Mouse (Mus musculus) neural tube, embryonic 15.5 days (tissue): ENCODE data around the gene Fam213b. TPM values are rescaled to one million over a fixed set of nuclear protein-coding genes. Genes with fewer than 3 reads are reported as not detected.

Source experiments
- ATAC-seq: fragments of 200-750 bp; cut with Nextera tagmentation; 2 replicates; pipeline ENCODE4 v1.8.0; 2017; ENCODE audit warnings: mild to moderate bottlenecking, moderate TSS enrichment, moderate library complexity; ENCODE audit not compliant: low FRiP score
- H3K27ac ChIP-seq: fragments of 300-500 bp; sonication (generic); replicated peaks from 2 replicates; pipeline ENCODE4 v1.5.1; 2015; ENCODE audit warnings: mild to moderate bottlenecking, inconsistent platforms
- H3K27me3 ChIP-seq: fragments of 300-500 bp; sonication (generic); replicated peaks from 2 replicates; pipeline ENCODE4 v1.6.1; 2015; ENCODE audit warnings: inconsistent platforms
- H3K36me3 ChIP-seq: fragments of 300-500 bp; sonication (generic); 2 replicates; pipeline ENCODE4 v1.6.1; 2015; ENCODE audit warnings: inconsistent platforms
- H3K4me1 ChIP-seq: fragments of 300-500 bp; sonication (generic); 2 replicates; pipeline ENCODE4 v1.6.1; 2015; ENCODE audit warnings: inconsistent platforms
- H3K4me2 ChIP-seq: fragments of 300-500 bp; sonication (generic); 2 replicates; pipeline ENCODE4 v1.6.1; 2015; ENCODE audit warnings: inconsistent platforms, mild to moderate bottlenecking, moderate library complexity
- H3K4me3 ChIP-seq: fragments of 300-500 bp; sonication (generic); replicated peaks from 2 replicates; pipeline ENCODE4 v1.5.1; 2015; ENCODE audit warnings: mild to moderate bottlenecking, inconsistent platforms
- H3K9ac ChIP-seq: fragments of 300-500 bp; sonication (generic); replicated peaks from 2 replicates; pipeline ENCODE4 v1.6.1; 2015; ENCODE audit warnings: mild to moderate bottlenecking, inconsistent platforms
- H3K9me3 ChIP-seq: fragments of 300-500 bp; sonication (generic); replicated peaks from 2 replicates; pipeline ENCODE4 v1.6.1; 2016; ENCODE audit warnings: inconsistent platforms
- WGBS: fragments of 180-500 bp; shearing (Covaris S2); methylation state at CpG from one replicate; pipeline ENCODE4 v1.1.7; 2015; ENCODE audit warnings: mixed read lengths; 5-methylcytosine and 5-hydroxymethylcytosine counted together
- polyA plus RNA-seq: library from polyadenylated mRNA; unstranded; fragments of >200 nt; fragmentation: Nextera tagmentation; extraction: Ambion mirVana; gene quantifications from 2 replicates; pipeline ENCODE4 v1.2.1, GENCODE M21; 2015

The Fam213b gene
- polyA plus RNA-seq, 1 experiment from 2014 or later = 68.2 TPM

GRCm38 (mm10) chr4:154855721-154856479 lies 43.0 kb downstream of the Fam213b start:
- no peaks in the 10 kb centered on the region for H3K36me3 ChIP-seq
- peaks cover 12% of the 10 kb centered on the region for H3K4me1 ChIP-seq
- H3K4me3 ChIP-seq = peak overlapping the region; percentile 50
- peak overlapping the region; percentile 88 for H3K27ac ChIP-seq
- H3K9me3 ChIP-seq = no peaks in the 10 kb centered on the region
- H3K4me2 ChIP-seq = peak overlapping the region; percentile 84
- WGBS = under 1% methylated on average over 103 of the region's 110 CpGs
- H3K9ac ChIP-seq = peak overlapping the region; percentile 73
- ATAC-seq = peak; percentile 97
- peaks cover 10% of the 10 kb centered on the region for H3K27me3 ChIP-seq

- Histone ChIP-seq H3K9ac (no peak overlapping the region), H3K27ac (no peak overlapping the region; the same call in 1 of the 2 replicates), H3K36me3 (no peaks in the 10 kb centered on the region), H3K27me3 (peaks cover 10% of the 10 kb centered on the region), H3K4me2 (peak overlapping the region; percentile 84), H3K4me3 (peak overlapping the region; percentile 50), H3K9me3 (no peaks in the 10 kb centered on the region), H3K4me1 (peaks cover 12% of the 10 kb centered on the region)
- ATAC-seq = no peak
- 62% methylated on average over 12 of the region's 12 CpGs for WGBS
Observed at GRCm38 (mm10) chr4:154854676-154855345, 44.1 kb downstream of the Fam213b start.

DNA sequence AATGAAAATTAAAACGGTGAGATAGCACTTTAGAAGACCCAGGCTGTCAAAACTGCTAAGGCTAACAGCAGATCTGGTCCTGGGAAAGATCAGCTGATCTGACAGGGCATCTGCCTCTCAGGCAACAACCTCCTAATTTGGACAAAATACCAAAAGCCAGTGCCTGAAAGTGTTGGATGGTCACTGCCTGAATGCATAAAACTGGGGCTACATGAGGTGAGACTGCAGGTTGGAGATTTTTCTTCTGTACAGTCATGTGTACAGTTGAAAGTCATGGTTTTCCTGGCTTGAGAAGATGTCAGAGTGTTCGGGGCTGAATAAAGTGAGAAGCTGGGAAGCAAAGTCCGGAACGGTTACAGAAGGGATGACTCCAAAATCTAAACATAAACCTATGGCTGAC lies 45.1 kb downstream of the Fam213b start:
- no peak for ATAC-seq
- 82% methylated on average over 4 of the region's 4 CpGs for WGBS
- Histone ChIP-seq H3K4me3 (no peak overlapping the region), H3K27me3 (peaks cover 10% of the 10 kb centered on the region), H3K9ac (no peak overlapping the region; the same call in 1 of the 2 replicates), H3K27ac (no peak overlapping the region), H3K36me3 (no peaks in the 10 kb centered on the region), H3K9me3 (no peaks in the 10 kb centered on the region), H3K4me2 (no peak overlapping the region), H3K4me1 (peaks cover 12% of the 10 kb centered on the region)

GRCm38 (mm10) chr4:154852696-154853095 lies 46.2 kb downstream of the Fam213b start:
- 100% methylated on average over 1 of the region's 1 CpGs for WGBS
- no peak for ATAC-seq
- H3K4me3 ChIP-seq = no peak overlapping the region

More at GRCm38 (mm10) chr4:154852696-154853095, 46.2 kb downstream of the Fam213b start:
- H3K36me3 ChIP-seq = no peaks in the 10 kb centered on the region
- H3K9me3 ChIP-seq = no peaks in the 10 kb centered on the region
- H3K4me1 ChIP-seq = peaks cover 12% of the 10 kb centered on the region
- no peak overlapping the region for H3K9ac ChIP-seq
- H3K27ac ChIP-seq = no peak overlapping the region
- no peak overlapping the region for H3K4me2 ChIP-seq
- peaks cover 10% of the 10 kb centered on the region for H3K27me3 ChIP-seq

Other genes starting within 250 kb of the Fam213b start
- not detected in 2 replicates for gene Actrt2, start 231.3 kb downstream of the Fam213b start, polyA plus RNA-seq
- 1.0 and 1.6 TPM in 2 replicates for gene Ttc34, start 61.7 kb downstream of the Fam213b start, polyA plus RNA-seq
- 0.75 and 0.84 TPM in 2 replicates for gene Mmel1, start 29.6 kb downstream of the Fam213b start, polyA plus RNA-seq
- 0.37 and 1.4 TPM in 2 replicates for gene Tnfrsf14, start 29.4 kb upstream of the Fam213b start, polyA plus RNA-seq
- gene Hes5, start 61.8 kb upstream of the Fam213b start, polyA plus RNA-seq = 80.3 and 113 TPM in 2 replicates
- gene Pank4, start 65.0 kb upstream of the Fam213b start, polyA plus RNA-seq = 37.4 and 40.6 TPM in 2 replicates
- 16.0 and 18.7 TPM in 2 replicates for gene Plch2, start 157.6 kb upstream of the Fam213b start, polyA plus RNA-seq
- gene Pex10, start 167.9 kb upstream of the Fam213b start, polyA plus RNA-seq = 22.3 and 23.5 TPM in 2 replicates
- gene Rer1, start 187.2 kb upstream of the Fam213b start, polyA plus RNA-seq = 130 and 139 TPM in 2 replicates
- 6.4 and 6.7 TPM in 2 replicates for gene Morn1, start 187.4 kb upstream of the Fam213b start, polyA plus RNA-seq